Mouse (Mus musculus) CH12.LX (cell line): ENCODE measurements around the gene Aff1. TPM values are rescaled to one million over a fixed set of nuclear protein-coding genes. Genes with fewer than 3 reads are reported as not detected.
A peak's percentile ranks its signal among the peaks of the same experiment; 100 is the strongest.

ENCODE experiments used
- DNase-seq: peaks from one replicate; pipeline ENCODE4 v3.0.0-alpha.2; 2013; ENCODE audit errors: extremely low read depth
- H3K27ac ChIP-seq: 2 replicates; pipeline ENCODE4 v1.5.1; 2012; ENCODE audit warnings: low read depth, mild to moderate bottlenecking, control low read depth, moderate library complexity; ENCODE audit not compliant: insufficient read depth
- H3K27me3 ChIP-seq: replicated peaks from 2 replicates; pipeline ENCODE3; 2012; ENCODE audit warnings: inconsistent platforms
- H3K36me3 ChIP-seq, 2 experiments: replicated peaks in 1 of 2; 2 replicates each; pipeline versions ENCODE3 to v1.6.1; 2012; ENCODE audit warnings: inconsistent platforms in 1 of 2, low read length in 1 of 2, mild to moderate bottlenecking in 1 of 2, mixed read lengths in 1 of 2, moderate library complexity in 1 of 2; ENCODE audit not compliant: control insufficient read depth in 1 of 2, insufficient read depth in 1 of 2
- H3K4me1 ChIP-seq, 2 experiments: 2 replicates each; pipeline ENCODE4 v1.6.1; 2012; ENCODE audit warnings: inconsistent platforms in 1 of 2, moderate library complexity in 1 of 2; ENCODE audit not compliant: insufficient read depth in 2 of 2, control insufficient read depth in 1 of 2
- H3K4me2 ChIP-seq: 2 replicates; pipeline ENCODE4 v1.6.1; 2012; ENCODE audit warnings: low read depth, mild to moderate bottlenecking, control low read depth; ENCODE audit not compliant: poor library complexity, insufficient read depth, severe bottlenecking
- H3K4me3 ChIP-seq, 3 experiments: fragments of 150-350 bp in 1 of 3; sonication (generic) in 1 of 3; replicated peaks in 1 of 3; 2 replicates each; pipeline versions ENCODE3 to v1.5.1; 2011 to 2012; ENCODE audit warnings: low read depth in 2 of 3, low read length in 2 of 3, mild to moderate bottlenecking in 2 of 3, moderate library complexity in 2 of 3, control low read depth in 1 of 3, improper control_type of control experiment in 1 of 3, inconsistent platforms in 1 of 3, mixed read lengths in 1 of 3; ENCODE audit not compliant: poor library complexity in 1 of 3
- H3K79me2 ChIP-seq: replicated peaks from 2 replicates; pipeline ENCODE4 v1.6.1; 2012; ENCODE audit warnings: mild to moderate bottlenecking, moderate library complexity; ENCODE audit not compliant: control insufficient read depth, poor library complexity, insufficient read depth, severe bottlenecking; ENCODE audit errors: extremely low read depth
- H3K9ac ChIP-seq: 2 replicates; pipeline ENCODE4 v1.6.1; 2012; ENCODE audit warnings: low read depth, mild to moderate bottlenecking, control low read depth, moderate library complexity; ENCODE audit not compliant: insufficient read depth
- H3K9me3 ChIP-seq: replicated peaks from 2 replicates; pipeline ENCODE3; 2012; ENCODE audit warnings: low read length, inconsistent platforms, mixed read lengths
- BHLHE40 ChIP-seq: IDR thresholded peaks from 2 replicates; pipeline ENCODE4 v1.6.1; 2011; ENCODE audit warnings: mild to moderate bottlenecking, low read depth, low read length, improper control_type of control experiment
- CHD1 ChIP-seq: IDR thresholded peaks from 2 replicates; pipeline ENCODE4 v1.6.1; 2012; ENCODE audit warnings: low read depth, low read length, improper control_type of control experiment, inconsistent platforms
- CTCF ChIP-seq, 2 experiments: IDR thresholded peaks in 1 of 2; conservative IDR thresholded peaks in 1 of 2; 2 replicates each; pipeline ENCODE4 v1.5.1; 2011 to 2012; ENCODE audit warnings: low read depth in 2 of 2, low read length in 2 of 2, improper control_type of control experiment in 1 of 2, inconsistent platforms in 1 of 2, mild to moderate bottlenecking in 1 of 2, moderate library complexity in 1 of 2
- E2F4 ChIP-seq: IDR thresholded peaks from 2 replicates; pipeline ENCODE4 v1.6.1; 2011; ENCODE audit warnings: low read depth, low read length, improper control_type of control experiment; ENCODE audit not compliant: insufficient replicate concordance
- ELF1 ChIP-seq: IDR thresholded peaks from 2 replicates; pipeline ENCODE4 v1.6.1; 2014; ENCODE audit warnings: low read depth, mild to moderate bottlenecking, inconsistent platforms, low read length, improper control_type of control experiment
- EP300 ChIP-seq: IDR thresholded peaks from 2 replicates; pipeline ENCODE4 v1.6.1; 2011; ENCODE audit warnings: low read length, improper control_type of control experiment
- ETS1 ChIP-seq: conservative IDR thresholded peaks from 2 replicates; pipeline ENCODE4 v1.6.1; 2012; ENCODE audit warnings: low read depth, mild to moderate bottlenecking, inconsistent platforms, low read length, improper control_type of control experiment, moderate library complexity
- GABPA ChIP-seq: IDR thresholded peaks from 2 replicates; pipeline ENCODE4 v1.6.1; 2012; ENCODE audit warnings: low read depth, low read length, improper control_type of control experiment, inconsistent platforms; ENCODE audit not compliant: insufficient replicate concordance
- HCFC1 ChIP-seq: IDR thresholded peaks from 2 replicates; pipeline ENCODE4 v1.6.1; 2012; ENCODE audit warnings: low read depth, mild to moderate bottlenecking, inconsistent platforms, low read length, improper control_type of control experiment
- IRF4 ChIP-seq: IDR thresholded peaks from 2 replicates; pipeline ENCODE4 v1.6.1; 2014; ENCODE audit warnings: low read depth, mild to moderate bottlenecking, inconsistent platforms, low read length, improper control_type of control experiment
- JUN ChIP-seq: IDR thresholded peaks from 2 replicates; pipeline ENCODE4 v1.6.1; 2011; ENCODE audit warnings: low read depth, mild to moderate bottlenecking, low read length, improper control_type of control experiment, moderate library complexity; ENCODE audit not compliant: insufficient read depth
- JUND ChIP-seq: conservative IDR thresholded peaks from 2 replicates; pipeline ENCODE4 v1.6.1; 2011; ENCODE audit warnings: low read depth, low read length, improper control_type of control experiment
- MAX ChIP-seq: IDR thresholded peaks from 2 replicates; pipeline ENCODE4 v1.6.1; 2011; ENCODE audit warnings: low read length, improper control_type of control experiment
- MAZ ChIP-seq: IDR thresholded peaks from 2 replicates; pipeline ENCODE4 v1.6.1; 2012; ENCODE audit warnings: low read depth, mild to moderate bottlenecking, inconsistent platforms, low read length, improper control_type of control experiment, moderate library complexity
- MEF2A ChIP-seq: IDR thresholded peaks from 2 replicates; pipeline ENCODE4 v1.6.1; 2014; ENCODE audit warnings: low read depth, mild to moderate bottlenecking, inconsistent platforms, low read length, improper control_type of control experiment, borderline replicate concordance
- MXI1 ChIP-seq: IDR thresholded peaks from 2 replicates; pipeline ENCODE4 v1.6.1; 2011; ENCODE audit warnings: mild to moderate bottlenecking, low read depth, low read length, improper control_type of control experiment
- NELFE ChIP-seq: IDR thresholded peaks from 2 replicates; pipeline ENCODE4 v1.6.1; 2011; ENCODE audit warnings: low read depth, low read length, improper control_type of control experiment
- NRF1 ChIP-seq: IDR thresholded peaks from 2 replicates; pipeline ENCODE4 v1.6.1; 2014; ENCODE audit warnings: low read depth, mild to moderate bottlenecking, inconsistent platforms, low read length, improper control_type of control experiment, moderate library complexity
- PAX5 ChIP-seq: IDR thresholded peaks from 2 replicates; pipeline ENCODE4 v1.6.1; 2012; ENCODE audit warnings: low read length, inconsistent platforms, mixed read lengths
- POLR2A ChIP-seq: IDR thresholded peaks from 2 replicates; pipeline ENCODE4 v1.6.1; 2011; ENCODE audit warnings: low read depth, mild to moderate bottlenecking, improper control_type of control experiment, low read length
- RAD21 ChIP-seq: IDR thresholded peaks from 2 replicates; pipeline ENCODE4 v1.6.1; 2011; ENCODE audit warnings: low read depth, mild to moderate bottlenecking, low read length, improper control_type of control experiment, moderate library complexity
- RCOR1 ChIP-seq: conservative IDR thresholded peaks from 2 replicates; pipeline ENCODE4 v1.6.1; 2012; ENCODE audit warnings: low read depth, mild to moderate bottlenecking, inconsistent platforms, low read length, improper control_type of control experiment
- SIN3A ChIP-seq: IDR thresholded peaks from 2 replicates; pipeline ENCODE4 v1.6.1; 2012; ENCODE audit warnings: low read length, improper control_type of control experiment, inconsistent platforms
- SMC3 ChIP-seq: IDR thresholded peaks from 2 replicates; pipeline ENCODE4 v1.6.1; 2011; ENCODE audit warnings: low read depth, low read length, improper control_type of control experiment
- TBP ChIP-seq: conservative IDR thresholded peaks from 2 replicates; pipeline ENCODE4 v1.6.1; 2011; ENCODE audit warnings: low read depth, low read length, improper control_type of control experiment
- TCF12 ChIP-seq: IDR thresholded peaks from 2 replicates; pipeline ENCODE4 v1.6.1; 2014; ENCODE audit warnings: low read depth, mild to moderate bottlenecking, inconsistent platforms, low read length, improper control_type of control experiment
- USF1 ChIP-seq: IDR thresholded peaks from 2 replicates; pipeline ENCODE4 v1.6.1; 2014; ENCODE audit warnings: low read depth, mild to moderate bottlenecking, inconsistent platforms, low read length, improper control_type of control experiment
- USF2 ChIP-seq: conservative IDR thresholded peaks from 2 replicates; pipeline ENCODE4 v1.6.1; 2011; ENCODE audit warnings: low read depth, low read length, improper control_type of control experiment
- ZKSCAN1 ChIP-seq: IDR thresholded peaks from 2 replicates; pipeline ENCODE4 v1.6.1; 2012; ENCODE audit warnings: low read depth, inconsistent platforms, low read length, improper control_type of control experiment, borderline replicate concordance
- ZMIZ1 ChIP-seq: IDR thresholded peaks from 2 replicates; pipeline ENCODE4 v1.6.1; 2012; ENCODE audit warnings: low read depth, mild to moderate bottlenecking, inconsistent platforms, low read length, improper control_type of control experiment
- ZNF384 ChIP-seq: IDR thresholded peaks from 2 replicates; pipeline ENCODE4 v1.6.1; 2012; ENCODE audit warnings: low read depth, low read length, improper control_type of control experiment, inconsistent platforms
- dilution Hi-C: fragments of 300-500 bp; cut with MboI; formaldehyde crosslinking; loops from 2 replicates; pipeline ENCODE4 v1.14.3; 2020; ENCODE audit warnings: low sequenced_read_pairs; ENCODE audit not compliant: extremely low pct_unique_long_range_greater_than_20kb, extremely low pct_ligation_motif_present
- in situ Hi-C: fragments of 300-500 bp; cut with MboI; formaldehyde crosslinking; loops from 3 replicates; pipeline ENCODE4 v1.14.3; 2019; ENCODE audit warnings: low sequenced_read_pairs, low pct_ligation_motif_present, low pct_unique_long_range_greater_than_20kb, mixed read lengths
- polyA plus RNA-seq: library from polyadenylated mRNA; unstranded; fragments of >175 nt; gene quantifications from 2 replicates; pipeline ENCODE4 v1.2.1, GENCODE M21; 2012; ENCODE audit warnings: low read depth; ENCODE audit not compliant: insufficient read length
- total RNA-seq, 2 experiments: library from RNA; depleted of rRNA; stranded (reverse); fragments of 300-350 nt in 1 of 2; fragments of >200 nt in 1 of 2; gene quantifications; 2 replicates each; pipeline ENCODE4 v1.2.3; 2012 to 2014

The Aff1 gene
- total and polyA plus RNA-seq, 3 experiments, result 13.2 to 38.9 (median 21.8) TPM

DNA sequence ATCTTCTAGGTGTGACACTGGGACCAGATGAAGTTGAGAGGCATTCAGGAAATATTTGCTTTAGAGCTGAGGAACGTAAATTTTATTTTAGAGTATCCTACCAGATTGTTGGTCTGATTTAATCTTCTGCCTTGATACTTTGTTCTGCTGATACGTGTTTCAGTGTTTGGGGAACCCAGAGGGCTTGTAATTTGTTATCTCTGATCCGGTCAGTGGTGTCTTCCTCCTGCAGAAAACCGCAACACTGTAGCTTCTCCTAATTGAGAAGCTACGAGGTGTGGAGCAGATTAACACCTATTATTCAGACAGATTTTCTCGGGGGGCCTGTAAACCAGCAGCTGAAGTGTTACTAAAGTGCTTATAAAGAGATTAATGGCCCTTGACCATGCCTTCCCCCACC is 27.0 kb downstream of the Aff1 start:
- no peak overlapping the region for H3K9ac ChIP-seq
- dilution Hi-C loops, result no loop called here
- H3K36me3 ChIP-seq, result peaks cover 6 to 24% of the 10 kb centered on the region in 2 experiments
- no peaks in the 10 kb centered on the region for H3K9me3 ChIP-seq
- 0 out of 2 replicates have a peak overlapping the region, but pooled peaks have one; percentile 47 for H3K27ac ChIP-seq
- DNase-seq, result no peak
- H3K79me2 ChIP-seq, result peaks cover 69% of the 10 kb centered on the region
- no peaks in the 10 kb centered on the region for H3K27me3 ChIP-seq
- H3K4me3 ChIP-seq, result no peak overlapping the region
- 0 out of 2 replicates have a peak overlapping the region, but pooled peaks have one; percentile 30 for H3K4me2 ChIP-seq
- in situ Hi-C loops, result no loop called here
- TF ChIP-seq TBP (0 out of 2 replicates have a peak, but pooled peaks have one; percentile 21), TCF12 (no peak)
- peaks cover 9 to 82% of the 10 kb centered on the region in 2 experiments for H3K4me1 ChIP-seq

DNA sequence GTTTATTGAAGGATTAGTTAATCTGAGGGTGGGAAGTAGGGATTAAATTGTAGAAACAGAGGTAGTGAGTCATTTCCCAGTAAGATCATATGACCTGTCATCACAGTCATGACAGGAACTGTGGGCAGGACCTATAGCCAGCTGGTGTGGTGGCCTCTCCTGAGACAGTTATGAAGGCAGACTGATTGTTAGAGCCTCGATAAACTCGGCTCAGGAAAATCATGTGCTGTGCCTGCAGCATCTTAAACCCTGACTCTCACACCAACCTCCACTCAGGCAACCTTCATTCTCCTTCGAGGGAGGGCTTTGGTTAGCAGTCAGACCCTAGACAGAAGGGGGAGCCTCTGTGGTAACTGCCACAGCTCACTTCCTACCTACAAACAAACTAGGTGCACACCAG is 27.7 kb downstream of the Aff1 start:
- Histone ChIP-seq H3K79me2 (peaks cover 66% of the 10 kb centered on the region), H3K9me3 (no peaks in the 10 kb centered on the region), H3K9ac (peak overlapping the region; percentile 23; the same call in 1 of the 2 replicates), H3K4me3 (peak overlapping the region in 1 of 3 experiments; percentile 13), H3K4me2 (peak overlapping the region; percentile 80; the same call in 1 of the 2 replicates), H3K27ac (peak overlapping the region; percentile 98), H3K36me3 (peaks cover 6 to 19% of the 10 kb centered on the region in 2 experiments), H3K27me3 (no peaks in the 10 kb centered on the region), H3K4me1 (peaks cover 9 to 85% of the 10 kb centered on the region in 2 experiments)
- dilution Hi-C loops, result no loop called here
- in situ Hi-C loops, result no loop called here
- DNase-seq, result peak; percentile 76
- TF ChIP-seq HCFC1 (no peak), POLR2A (no peak; the same call in 1 of the 2 replicates), ZNF384 (peak; percentile 43; the same call in 1 of the 2 replicates), ZKSCAN1 (no peak; the same call in 1 of the 2 replicates), TCF12 (peak; percentile 76; the same call in 1 of the 2 replicates), SMC3 (no peak), NRF1 (no peak), ETS1 (peak; percentile 92), ELF1 (no peak), RCOR1 (peak; percentile 55; the same call in 1 of the 2 replicates), SIN3A (peak; percentile 86), MAZ (no peak), CTCF (conservative IDR thresholded peaks at IDR 0.05 in 1 of 2, IDR thresholded peaks at IDR 0.05 in 1 of 2; ENCODE audit: low read depth in 2 of 2, low read length in 2 of 2) (peak in 1 of 2 experiments; percentile 17; a peak in 1 of 4 replicates), E2F4 (no peak), NELFE (no peak), MXI1 (no peak), MEF2A (peak; percentile 49; the same call in 1 of the 2 replicates), ZMIZ1 (no peak), MAX (peak; percentile 38; the same call in 1 of the 2 replicates), CHD1 (no peak), TBP (no peak), BHLHE40 (peak; percentile 63), USF2 (no peak), IRF4 (peak; percentile 75), USF1 (peak; percentile 42), EP300 (peak; percentile 85), JUN (peak; percentile 78; the same call in 1 of the 2 replicates), JUND (peak; percentile 83), GABPA (no peak), PAX5 (no peak), RAD21 (no peak; the same call in 1 of the 2 replicates)
